Mouse (Mus musculus) MEL (cell line): ENCODE measurements around the gene Gk5. TPM values are rescaled to one million over a fixed set of nuclear protein-coding genes. Genes with fewer than 3 reads are reported as not detected.

ENCODE experiments used
- DNase-seq: peaks from one replicate; pipeline ENCODE4 v3.0.0; 2011; ENCODE audit warnings: low read depth, low spot score
- H3K27ac ChIP-seq: 2 replicates; pipeline ENCODE4 v1.5.1; 2012; ENCODE audit warnings: low read depth, mild to moderate bottlenecking, control low read depth, low read length, moderate library complexity; ENCODE audit not compliant: control insufficient read depth
- H3K27me3 ChIP-seq, 2 experiments: fragments of 150-350 bp in 1 of 2; sonication (generic) in 1 of 2; 2 replicates each; pipeline ENCODE4 v1.6.1; 2012; ENCODE audit warnings: low read length in 2 of 2, mild to moderate bottlenecking in 2 of 2, improper control_type of control experiment in 1 of 2, moderate library complexity in 1 of 2; ENCODE audit not compliant: insufficient read depth in 2 of 2, control insufficient read depth in 1 of 2
- H3K36me3 ChIP-seq, 2 experiments: 2 replicates each; pipeline ENCODE4 v1.6.1; 2012 to 2014; ENCODE audit warnings: low read length in 2 of 2, improper control_type of control experiment in 1 of 2, inconsistent platforms in 1 of 2, mild to moderate bottlenecking in 1 of 2; ENCODE audit not compliant: insufficient read depth in 2 of 2, control insufficient read depth in 1 of 2
- H3K4me1 ChIP-seq, 2 experiments: fragments of 150-350 bp in 1 of 2; sonication (generic) in 1 of 2; 2 replicates each; pipeline ENCODE4 v1.6.1; 2012; ENCODE audit warnings: low read length in 2 of 2, improper control_type of control experiment in 1 of 2, mild to moderate bottlenecking in 1 of 2; ENCODE audit not compliant: insufficient read depth in 2 of 2, control insufficient read depth in 1 of 2
- H3K4me3 ChIP-seq, 2 experiments: fragments of 150-350 bp in 1 of 2; sonication (generic) in 1 of 2; 2 replicates each; pipeline ENCODE4 v1.5.1; 2012; ENCODE audit warnings: low read depth in 2 of 2, low read length in 2 of 2, mild to moderate bottlenecking in 2 of 2, moderate library complexity in 2 of 2, control low read depth in 1 of 2, improper control_type of control experiment in 1 of 2; ENCODE audit not compliant: control insufficient read depth in 1 of 2, insufficient read depth in 1 of 2
- H3K79me2 ChIP-seq: 2 replicates; pipeline ENCODE4 v1.6.1; 2012; ENCODE audit warnings: mild to moderate bottlenecking, low read length, moderate library complexity; ENCODE audit not compliant: control insufficient read depth, poor library complexity, insufficient read depth
- H3K9ac ChIP-seq: 2 replicates; pipeline ENCODE4 v1.6.1; 2012; ENCODE audit warnings: low read depth, mild to moderate bottlenecking, control low read depth, low read length, moderate library complexity; ENCODE audit not compliant: control insufficient read depth, poor library complexity, severe bottlenecking
- H3K9me3 ChIP-seq: fragments of 150-350 bp; sonication (generic); replicated peaks from 2 replicates; pipeline ENCODE4 v1.6.1; 2012; ENCODE audit warnings: mild to moderate bottlenecking, low read length, improper control_type of control experiment, moderate library complexity; ENCODE audit not compliant: insufficient read depth
- CHD2 ChIP-seq: IDR thresholded peaks from 2 replicates; pipeline ENCODE4 v1.6.1; 2011; ENCODE audit warnings: low read length, improper control_type of control experiment
- E2F4 ChIP-seq: IDR thresholded peaks from 2 replicates; pipeline ENCODE4 v1.6.1; 2011; ENCODE audit warnings: low read depth, low read length, improper control_type of control experiment, borderline replicate concordance
- EP300 ChIP-seq, 2 experiments: IDR thresholded peaks; 2 replicates each; pipeline ENCODE4 v1.6.1; 2011; ENCODE audit warnings: improper control_type of control experiment in 2 of 2, low read length in 2 of 2, low read depth in 1 of 2, mild to moderate bottlenecking in 1 of 2
- ETS1 ChIP-seq: IDR thresholded peaks from 2 replicates; pipeline ENCODE4 v1.6.1; 2012; ENCODE audit warnings: low read depth, mild to moderate bottlenecking, inconsistent platforms, low read length, improper control_type of control experiment, moderate library complexity
- GATA1 ChIP-seq: IDR thresholded peaks from 2 replicates; pipeline ENCODE4 v1.6.1; 2011; ENCODE audit warnings: low read depth, low read length, improper control_type of control experiment
- HCFC1 ChIP-seq: IDR thresholded peaks from 2 replicates; pipeline ENCODE4 v1.6.1; 2012; ENCODE audit warnings: low read depth, mild to moderate bottlenecking, inconsistent platforms, low read length, improper control_type of control experiment, moderate library complexity
- KAT2A ChIP-seq: conservative IDR thresholded peaks from 2 replicates; pipeline ENCODE4 v1.6.1; 2012; ENCODE audit warnings: low read depth, low read length, improper control_type of control experiment, inconsistent platforms
- MAFK ChIP-seq: IDR thresholded peaks from 2 replicates; pipeline ENCODE4 v1.6.1; 2011; ENCODE audit warnings: low read depth, mild to moderate bottlenecking, low read length, improper control_type of control experiment, borderline replicate concordance
- MAX ChIP-seq: IDR thresholded peaks from 2 replicates; pipeline ENCODE4 v1.6.1; 2011; ENCODE audit warnings: low read length, improper control_type of control experiment
- MAZ ChIP-seq: IDR thresholded peaks from 2 replicates; pipeline ENCODE4 v1.6.1; 2012; ENCODE audit warnings: low read depth, mild to moderate bottlenecking, inconsistent platforms, low read length, improper control_type of control experiment
- MXI1 ChIP-seq: IDR thresholded peaks from 2 replicates; pipeline ENCODE4 v1.6.1; 2011; ENCODE audit warnings: mild to moderate bottlenecking, low read depth, low read length, improper control_type of control experiment
- MYB ChIP-seq: IDR thresholded peaks from 2 replicates; pipeline ENCODE4 v1.6.1; 2011; ENCODE audit warnings: mild to moderate bottlenecking, low read depth, low read length, improper control_type of control experiment
- MYC ChIP-seq: IDR thresholded peaks from 2 replicates; pipeline ENCODE4 v1.6.1; 2011; ENCODE audit warnings: low read depth, mild to moderate bottlenecking, low read length, improper control_type of control experiment, moderate library complexity
- POLR2A ChIP-seq, 2 experiments: IDR thresholded peaks; 2 replicates each; pipeline ENCODE4 v1.6.1; 2011 to 2012; ENCODE audit warnings: low read length in 2 of 2, mild to moderate bottlenecking in 2 of 2, control low read depth in 1 of 2, improper control_type of control experiment in 1 of 2, low read depth in 1 of 2, moderate library complexity in 1 of 2; ENCODE audit not compliant: control insufficient read depth in 1 of 2, insufficient read depth in 1 of 2, poor library complexity in 1 of 2
- POLR2AphosphoS5 ChIP-seq: IDR thresholded peaks from 2 replicates; pipeline ENCODE4 v1.6.1; 2012; ENCODE audit warnings: low read depth, borderline replicate concordance, mild to moderate bottlenecking, inconsistent platforms, low read length, moderate library complexity, mixed read lengths
- RCOR1 ChIP-seq: IDR thresholded peaks from 2 replicates; pipeline ENCODE4 v1.6.1; 2012; ENCODE audit warnings: low read depth, mild to moderate bottlenecking, inconsistent platforms, low read length, improper control_type of control experiment
- SIN3A ChIP-seq: IDR thresholded peaks from 2 replicates; pipeline ENCODE4 v1.6.1; 2012; ENCODE audit warnings: low read length, improper control_type of control experiment, inconsistent platforms
- SMC3 ChIP-seq: IDR thresholded peaks from 2 replicates; pipeline ENCODE4 v1.6.1; 2011; ENCODE audit warnings: low read depth, low read length, improper control_type of control experiment
- TAL1 ChIP-seq: IDR thresholded peaks from 2 replicates; pipeline ENCODE4 v1.6.1; 2012; ENCODE audit warnings: mild to moderate bottlenecking, inconsistent platforms, low read length, moderate library complexity, mixed read lengths
- TBP ChIP-seq: IDR thresholded peaks from 2 replicates; pipeline ENCODE4 v1.8.0; 2011; ENCODE audit warnings: low read depth, low read length, improper control_type of control experiment
- TCF12 ChIP-seq: IDR thresholded peaks from 2 replicates; pipeline ENCODE4 v1.6.1; 2014; ENCODE audit warnings: low read depth, mild to moderate bottlenecking, inconsistent platforms, low read length, improper control_type of control experiment, moderate library complexity
- UBTF ChIP-seq: IDR thresholded peaks from 2 replicates; pipeline ENCODE4 v1.6.1; 2012; ENCODE audit warnings: low read depth, mild to moderate bottlenecking, inconsistent platforms, low read length, improper control_type of control experiment, moderate library complexity, borderline replicate concordance; ENCODE audit not compliant: insufficient read depth
- USF1 ChIP-seq: IDR thresholded peaks from 2 replicates; pipeline ENCODE4 v1.6.1; 2014; ENCODE audit warnings: low read depth, mild to moderate bottlenecking, inconsistent platforms, low read length, improper control_type of control experiment, moderate library complexity
- USF2 ChIP-seq, 2 experiments: IDR thresholded peaks; 2 replicates each; pipeline ENCODE4 v1.6.1; 2011 to 2012; ENCODE audit warnings: improper control_type of control experiment in 2 of 2, low read length in 2 of 2, borderline replicate concordance in 1 of 2, inconsistent platforms in 1 of 2, low read depth in 1 of 2, mild to moderate bottlenecking in 1 of 2; ENCODE audit not compliant: insufficient read depth in 1 of 2
- ZC3H11A ChIP-seq: IDR thresholded peaks from 2 replicates; pipeline ENCODE4 v1.6.1; 2012; ENCODE audit warnings: low read depth, mild to moderate bottlenecking, inconsistent platforms, low read length, improper control_type of control experiment
- ZKSCAN1 ChIP-seq: IDR thresholded peaks from 2 replicates; pipeline ENCODE4 v1.6.1; 2012; ENCODE audit warnings: low read depth, mild to moderate bottlenecking, inconsistent platforms, low read length, improper control_type of control experiment, moderate library complexity
- ZNF384 ChIP-seq: IDR thresholded peaks from 2 replicates; pipeline ENCODE4 v1.6.1; 2012; ENCODE audit warnings: low read depth, mild to moderate bottlenecking, inconsistent platforms, low read length, improper control_type of control experiment
- polyA plus RNA-seq, 2 experiments: library from polyadenylated mRNA; stranded (reverse) in 1 of 2; unstranded in 1 of 2; fragments of >175 nt in 1 of 2; fragments of >200 nt in 1 of 2; gene quantifications; 2 replicates each; pipeline versions ENCODE4 v1.2.1 to v1.2.4; 2012; ENCODE audit warnings: low replicate concordance in 2 of 2, low read depth in 1 of 2; ENCODE audit not compliant: insufficient read length in 2 of 2, insufficient read depth in 1 of 2, missing spikeins in 1 of 2
- total RNA-seq: library from RNA; depleted of rRNA; stranded (reverse); fragments of 300-350 nt; gene quantifications from 2 replicates; pipeline ENCODE4 v1.2.3, GENCODE M21; 2012

Gene Gk5
- total and polyA plus RNA-seq, 3 experiments: 4.0 to 6.2 TPM; not detected in 1

DNA sequence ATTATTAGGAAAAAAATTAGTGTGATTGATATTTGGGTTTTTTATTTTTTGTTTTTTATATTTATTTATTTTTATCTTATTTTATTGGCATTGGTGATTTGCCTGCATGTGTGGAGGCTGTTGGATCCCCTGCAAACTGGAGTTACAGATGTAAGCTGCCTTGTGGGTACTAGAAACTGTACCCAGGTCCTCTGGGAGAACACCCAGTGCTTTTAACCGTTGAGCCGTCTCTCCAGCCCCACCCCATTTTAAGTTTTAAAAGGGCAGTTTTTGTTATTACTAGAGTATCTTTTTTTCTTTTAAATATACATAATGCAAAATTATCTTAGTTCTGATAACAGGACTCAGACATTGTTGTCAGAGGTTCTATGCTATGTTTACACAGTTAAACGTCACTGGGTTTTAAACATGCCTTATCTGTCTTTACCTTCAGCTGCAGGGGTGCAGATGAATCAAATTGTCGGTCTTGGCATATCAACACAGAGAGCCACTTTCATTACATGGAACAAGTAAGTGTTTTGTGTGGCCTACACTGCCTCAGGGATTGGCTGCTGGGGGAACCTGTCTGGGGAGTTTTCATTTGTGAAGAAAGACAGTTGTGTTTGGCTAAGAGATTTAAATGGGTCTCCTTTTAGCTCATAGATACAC, 13.9 kb downstream of the Gk5 start:
- peak overlapping the region; percentile 9 for H3K9ac ChIP-seq
- H3K27ac ChIP-seq: peak overlapping the region; percentile 62
- H3K9me3 ChIP-seq: no peaks in the 10 kb centered on the region
- H3K36me3 ChIP-seq: peaks cover 0 to 29% of the 10 kb centered on the region in 2 experiments; a peak in 3 of 4 replicates
- peak overlapping the region in 1 of 2 experiments; percentile 42; a peak in 2 of 4 replicates for H3K4me3 ChIP-seq
- TF ChIP-seq EP300 (IDR thresholded peaks at IDR 0.05; ENCODE audit: low read depth in 1 of 2, low read length in 2 of 2): peak; percentile 42 to 63; a peak in 2 of 4 replicates
- TF ChIP-seq ZKSCAN1: no peak
- 0 out of 2 replicates have a peak, but pooled peaks have one; percentile 8 for TF ChIP-seq ZC3H11A
- TF ChIP-seq HCFC1: peak; percentile 52
- no peak for TF ChIP-seq E2F4
- peak; percentile 64 for TF ChIP-seq ZNF384
- TF ChIP-seq RCOR1: peak; percentile 28; the same call in 1 of the 2 replicates
- no peak for TF ChIP-seq USF2 (IDR thresholded peaks at IDR 0.05; ENCODE audit: borderline replicate concordance in 1 of 2, insufficient read depth in 1 of 2, low read depth in 1 of 2, low read length in 2 of 2)
- peak; percentile 40 for TF ChIP-seq TAL1
- TF ChIP-seq UBTF: no peak
- TF ChIP-seq GATA1: peak; percentile 83
- TF ChIP-seq POLR2A (IDR thresholded peaks at IDR 0.05; ENCODE audit: control insufficient read depth in 1 of 2, insufficient read depth in 1 of 2, low read depth in 1 of 2, low read length in 2 of 2, poor library complexity in 1 of 2): no peak
- TF ChIP-seq MXI1: peak; percentile 75
- 0 out of 2 replicates have a peak, but pooled peaks have one; percentile 32 for TF ChIP-seq MYB
- TF ChIP-seq MAX: no peak
- 0 out of 2 replicates have a peak, but pooled peaks have one; percentile 28 for TF ChIP-seq MYC
- TF ChIP-seq MAFK: 0 out of 2 replicates have a peak, but pooled peaks have one; percentile 24
- TF ChIP-seq SIN3A: peak; percentile 93
- peak; percentile 74 for TF ChIP-seq TCF12
- TF ChIP-seq KAT2A: no peak
- no peak for TF ChIP-seq CHD2
- TF ChIP-seq MAZ: no peak
- TF ChIP-seq SMC3: no peak
- TF ChIP-seq POLR2AphosphoS5: no peak
- TF ChIP-seq USF1: no peak
- TF ChIP-seq TBP: no peak
- TF ChIP-seq ETS1: peak; percentile 99
- DNase-seq: peak; percentile 65
- no peaks in the 10 kb centered on the region for H3K27me3 ChIP-seq
- peaks cover 24 to 25% of the 10 kb centered on the region in 2 experiments for H3K4me1 ChIP-seq
- no peaks in the 10 kb centered on the region for H3K79me2 ChIP-seq
